Mouse (Mus musculus): ENCODE measurements around the gene Pced1a. TPM values are rescaled to one million over a fixed set of nuclear protein-coding genes. Genes with fewer than 3 reads are reported as not detected.
"Not testable (repeated sequence)": the region's sequence is repeated elsewhere in the genome, so short reads cannot be mapped to it uniquely, and the experiment has no call there.

The Pced1a gene
- polyA plus RNA-seq, 1 experiment from 2014 or later = 7.1 TPM

GRCm38 (mm10) chr2:130383895-130384294 is 40.6 kb downstream of the Pced1a start:
- no peak overlapping the region for H3K9ac ChIP-seq
- H3K4me3 ChIP-seq = no peak overlapping the region
- no peak overlapping the region for H3K4me2 ChIP-seq
- ATAC-seq (replicated peaks; ENCODE audit: insufficient number of reproducible peaks, insufficient read depth, low FRiP score, low read depth) = no peak
- H3K4me1 ChIP-seq (replicated peaks) = no peaks in the 10 kb centered on the region
- peaks cover 2% of the 10 kb centered on the region; the same call in 1 of the 2 replicates for H3K27me3 ChIP-seq
- H3K9me3 ChIP-seq (replicated peaks) = no peaks in the 10 kb centered on the region
- H3K27ac ChIP-seq = no peak overlapping the region
- WGBS = 70% methylated on average over 6 of the region's 6 CpGs
- no peaks in the 10 kb centered on the region for H3K36me3 ChIP-seq

- 58% methylated on average over 3 of the region's 3 CpGs for WGBS
- no peak overlapping the region for H3K4me3 ChIP-seq
- H3K4me1 ChIP-seq (replicated peaks) = no peaks in the 10 kb centered on the region
- H3K9me3 ChIP-seq (replicated peaks) = no peaks in the 10 kb centered on the region
- no peak overlapping the region for H3K4me2 ChIP-seq
- no peak for ATAC-seq (replicated peaks; ENCODE audit: insufficient number of reproducible peaks, insufficient read depth, low FRiP score, low read depth)
- no peaks in the 10 kb centered on the region for H3K36me3 ChIP-seq
- no peak overlapping the region for H3K9ac ChIP-seq
- H3K27me3 ChIP-seq = peaks cover 2% of the 10 kb centered on the region; the same call in 1 of the 2 replicates
- H3K27ac ChIP-seq = no peak overlapping the region
These were observed 41.3 kb downstream of the Pced1a start for GRCm38 (mm10) chr2:130383205-130383604.

- Histone ChIP-seq H3K4me1 (replicated peaks) (no peaks in the 10 kb centered on the region), H3K4me3 (no peak overlapping the region), H3K27me3 (peaks cover 13% of the 10 kb centered on the region; the same call in 1 of the 2 replicates), H3K27ac (no peak overlapping the region), H3K4me2 (no peak overlapping the region), H3K9me3 (replicated peaks) (no peaks in the 10 kb centered on the region), H3K36me3 (no peaks in the 10 kb centered on the region), H3K9ac (no peak overlapping the region)
- no peak for ATAC-seq (replicated peaks; ENCODE audit: insufficient number of reproducible peaks, insufficient read depth, low FRiP score, low read depth)
- WGBS = 59% methylated on average over 4 of the region's 4 CpGs
These were observed 49.5 kb downstream of the Pced1a start for GRCm38 (mm10) chr2:130374951-130375350.

GRCm38 (mm10) chr2:130373026-130373425 is 51.5 kb downstream of the Pced1a start:
- not testable (repeated sequence) for ATAC-seq (replicated peaks; ENCODE audit: insufficient number of reproducible peaks, insufficient read depth, low FRiP score, low read depth)
- 36% methylated on average over 1 of the region's 1 CpGs for WGBS

DNA sequence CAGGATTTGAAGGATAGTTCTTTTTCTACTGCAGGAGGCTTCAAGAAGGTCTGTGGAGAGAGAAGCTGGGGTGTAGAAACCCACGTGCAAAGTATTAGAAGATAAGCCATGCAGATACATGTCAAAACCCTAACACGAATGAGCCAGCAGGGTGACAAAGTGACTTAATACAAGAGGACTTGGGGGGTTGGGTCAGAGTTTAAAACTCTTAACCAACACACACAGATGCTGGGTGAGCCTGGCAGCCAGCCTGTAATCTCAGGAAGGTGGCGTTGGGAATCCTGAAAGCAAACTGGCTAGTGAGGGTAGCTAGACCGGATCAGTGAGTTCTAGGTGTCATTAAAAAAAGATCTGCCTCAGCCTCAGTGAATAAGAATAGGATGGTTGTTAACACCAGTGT is 57.1 kb downstream of the Pced1a start:
- no peaks in the 10 kb centered on the region for H3K9me3 ChIP-seq (replicated peaks)
- no peak overlapping the region for H3K27ac ChIP-seq
- H3K4me2 ChIP-seq = no peak overlapping the region
- peaks cover 31% of the 10 kb centered on the region for H3K27me3 ChIP-seq
- no peak overlapping the region for H3K4me3 ChIP-seq
- ATAC-seq (replicated peaks; ENCODE audit: insufficient number of reproducible peaks, insufficient read depth, low FRiP score, low read depth) = no peak
- H3K4me1 ChIP-seq (replicated peaks) = peaks cover 11% of the 10 kb centered on the region
- no peak overlapping the region for H3K9ac ChIP-seq
- H3K36me3 ChIP-seq = no peaks in the 10 kb centered on the region
- 62% methylated on average over 4 of the region's 4 CpGs for WGBS

More at GRCm38 (mm10) chr2:130373026-130373425, 51.5 kb downstream of the Pced1a start:
- H3K27ac ChIP-seq; H3K4me3 ChIP-seq; H3K4me2 ChIP-seq; H3K36me3 ChIP-seq; H3K9ac ChIP-seq; H3K4me1 ChIP-seq (replicated peaks); H3K9me3 ChIP-seq (replicated peaks): not testable (repeated sequence)
- H3K27me3 ChIP-seq = peaks cover 13% of the 10 kb centered on the region; the same call in 1 of the 2 replicates

Other genes starting within 250 kb of the Pced1a start
- gene Snrpb, start 245.3 kb downstream of the Pced1a start, polyA plus RNA-seq (2015; fragmentation: Nextera tagmentation; extraction: Ambion mirVana) = 361 and 429 TPM in 2 replicates
- not detected in 2 replicates for gene Tmc2, start 229.5 kb downstream of the Pced1a start, polyA plus RNA-seq (2015; fragmentation: Nextera tagmentation; extraction: Ambion mirVana)
- 103 and 150 TPM in 2 replicates for gene Nop56, start 150.3 kb downstream of the Pced1a start, polyA plus RNA-seq (2015; fragmentation: Nextera tagmentation; extraction: Ambion mirVana)
- 288 and 290 TPM in 2 replicates for gene Idh3b, start 140.2 kb downstream of the Pced1a start, polyA plus RNA-seq (2015; fragmentation: Nextera tagmentation; extraction: Ambion mirVana)
- gene Ebf4, start 129.5 kb downstream of the Pced1a start, polyA plus RNA-seq (2015; fragmentation: Nextera tagmentation; extraction: Ambion mirVana) = 0.58 and 1.2 TPM in 2 replicates
- gene Cpxm1, start 27.1 kb downstream of the Pced1a start, polyA plus RNA-seq (2015; fragmentation: Nextera tagmentation; extraction: Ambion mirVana) = 30.8 and 49.7 TPM in 2 replicates
- gene Gm28372, start 19.5 kb downstream of the Pced1a start, polyA plus RNA-seq (2015; fragmentation: Nextera tagmentation; extraction: Ambion mirVana) = not detected in 2 replicates
- gene 1700020A23Rik, start 19.4 kb downstream of the Pced1a start, polyA plus RNA-seq (2015; fragmentation: Nextera tagmentation; extraction: Ambion mirVana) = not detected in 2 replicates
- not detected in 2 replicates for gene Tmem239, start 18.2 kb downstream of the Pced1a start, polyA plus RNA-seq (2015; fragmentation: Nextera tagmentation; extraction: Ambion mirVana)
- gene Vps16, start 362 bp downstream of the Pced1a start, polyA plus RNA-seq (2015; fragmentation: Nextera tagmentation; extraction: Ambion mirVana) = 49.0 and 58.2 TPM in 2 replicates
- 60.7 and 73.6 TPM in 2 replicates for gene Ptpra, start 25.6 kb upstream of the Pced1a start, polyA plus RNA-seq (2015; fragmentation: Nextera tagmentation; extraction: Ambion mirVana)
- gene Mrps26, start 139.0 kb upstream of the Pced1a start, polyA plus RNA-seq (2015; fragmentation: Nextera tagmentation; extraction: Ambion mirVana) = 61.2 and 67.6 TPM in 2 replicates
- gene Oxt, start 151.5 kb upstream of the Pced1a start, polyA plus RNA-seq (2015; fragmentation: Nextera tagmentation; extraction: Ambion mirVana) = not detected in 2 replicates
- gene Avp, start 157.9 kb upstream of the Pced1a start, polyA plus RNA-seq (2015; fragmentation: Nextera tagmentation; extraction: Ambion mirVana) = 0.36 TPM in 1 of 2 replicates, not detected in the other
- gene Fastkd5, start 205.3 kb upstream of the Pced1a start, polyA plus RNA-seq (2015; fragmentation: Nextera tagmentation; extraction: Ambion mirVana) = 11.2 and 12.6 TPM in 2 replicates
- gene Ubox5, start 205.3 kb upstream of the Pced1a start, polyA plus RNA-seq (2015; fragmentation: Nextera tagmentation; extraction: Ambion mirVana) = 5.8 and 8.5 TPM in 2 replicates
- 1.8 and 2.6 TPM in 2 replicates for gene Lzts3, start 218.1 kb upstream of the Pced1a start, polyA plus RNA-seq (2015; fragmentation: Nextera tagmentation; extraction: Ambion mirVana)
- gene Ddrgk1, start 240.0 kb upstream of the Pced1a start, polyA plus RNA-seq (2015; fragmentation: Nextera tagmentation; extraction: Ambion mirVana) = 44.8 and 46.2 TPM in 2 replicates
- 74.3 and 77.9 TPM in 2 replicates for gene Itpa, start 242.9 kb upstream of the Pced1a start, polyA plus RNA-seq (2015; fragmentation: Nextera tagmentation; extraction: Ambion mirVana)